Mouse (Mus musculus): ENCODE measurements around the gene Dido1.

DNA sequence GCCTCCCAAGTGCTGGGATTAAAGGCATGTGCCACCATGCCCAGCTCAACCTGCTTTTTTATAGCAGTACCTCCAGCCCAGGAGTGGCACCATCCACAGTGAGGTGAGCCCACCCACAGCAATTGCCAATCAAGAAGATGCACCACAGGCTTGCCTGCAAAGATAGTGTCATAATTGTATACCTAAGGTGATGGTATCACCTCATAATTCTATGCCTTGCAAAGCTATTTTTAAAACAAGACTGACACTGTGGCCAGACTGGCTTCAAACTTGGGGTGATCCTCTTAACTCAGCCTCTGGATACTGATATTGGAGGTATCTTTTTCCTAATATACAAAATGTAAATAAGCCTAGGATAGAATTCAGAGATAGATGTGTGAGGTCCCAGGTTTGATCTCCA is 66.2 kb downstream of the Dido1 start:
- TF ChIP-seq CTCF (IDR thresholded peaks at IDR 0.05; ENCODE audit: borderline replicate concordance, control insufficient read depth, extremely low read depth, insufficient read depth, low read length, poor library complexity) (no peak), POLR2A (IDR thresholded peaks at IDR 0.05; ENCODE audit: control insufficient read depth, extremely low read depth, insufficient read depth, low read length, poor library complexity) (no peak)

All from thymus, adult 2 months (tissue).